Mouse (Mus musculus): ENCODE results near the gene Nudt7.

DNA sequence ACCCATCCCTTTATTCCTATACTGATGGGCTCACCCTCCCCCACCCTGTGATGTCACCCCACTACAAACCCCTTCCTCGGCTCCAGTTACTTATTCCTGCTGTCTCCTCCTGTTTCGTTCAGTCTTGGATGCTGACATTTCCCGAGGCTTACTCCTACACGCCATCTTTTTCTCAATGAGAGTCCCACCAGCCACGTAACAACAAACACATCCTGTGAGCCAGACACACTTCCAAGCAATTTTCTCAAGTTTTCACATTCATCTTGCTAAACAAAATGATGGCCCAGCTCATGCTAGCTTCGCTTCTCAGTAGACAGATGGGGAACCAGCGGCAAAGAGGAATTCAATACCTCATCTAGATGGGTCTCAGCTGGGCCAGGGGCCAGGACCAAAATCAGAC lies 30.0 kb upstream of the Nudt7 start:
- TF ChIP-seq CTCF (IDR thresholded peaks at IDR 0.05) (no peak), EP300 (IDR thresholded peaks at IDR 0.05) (no peak)

All from lung, postnatal 0 days (tissue).